Mouse (Mus musculus) natural killer cell, adult 2 months (primary cell): Measurements from ENCODE around the gene Adam22.

Experiments used
- DNase-seq, 2 experiments: peaks; one replicate each; pipeline ENCODE4 v3.0.0; 2022; ENCODE audit warnings: low spot score in 2 of 2

Gene Adam22

DNA sequence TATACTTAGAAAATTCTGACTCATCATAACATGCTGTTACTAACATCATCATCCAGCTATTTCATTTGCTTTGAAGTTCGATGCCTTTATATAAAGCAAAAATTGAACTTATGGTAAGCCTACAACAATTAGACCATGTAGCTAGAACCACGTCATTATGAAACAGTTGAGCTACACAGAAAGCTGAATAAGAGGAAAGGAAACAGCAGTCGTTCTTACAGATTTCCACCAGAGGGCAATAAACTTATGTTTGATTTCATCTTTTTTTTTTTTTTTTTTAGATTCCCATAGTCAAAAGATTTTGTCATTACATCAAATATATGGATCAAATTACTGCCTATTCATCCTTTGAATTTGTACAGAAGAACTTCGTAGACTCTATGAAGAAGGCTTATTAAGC is 203.2 kb downstream of the Adam22 start:
- DNase-seq, result no peak

DNA sequence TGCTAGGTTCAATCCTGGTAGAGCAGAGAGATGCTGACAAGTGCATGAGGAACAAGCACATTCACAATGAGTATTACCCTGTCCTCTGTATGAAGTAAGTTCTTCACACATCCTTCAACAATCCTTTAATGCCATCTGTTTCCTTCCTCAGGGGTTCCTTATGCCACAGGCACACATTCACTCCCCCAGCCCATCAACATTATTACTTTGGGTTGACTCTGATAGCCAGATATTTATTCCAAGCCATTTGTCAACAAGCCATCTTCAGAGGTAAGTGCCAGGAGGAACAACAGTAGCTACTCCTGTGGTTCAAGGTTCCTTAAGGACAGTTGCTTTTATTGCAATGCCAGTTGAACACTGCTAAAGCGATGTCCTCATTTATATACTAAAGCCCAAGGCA is 216.3 kb downstream of the Adam22 start:
- no peak for DNase-seq

DNA sequence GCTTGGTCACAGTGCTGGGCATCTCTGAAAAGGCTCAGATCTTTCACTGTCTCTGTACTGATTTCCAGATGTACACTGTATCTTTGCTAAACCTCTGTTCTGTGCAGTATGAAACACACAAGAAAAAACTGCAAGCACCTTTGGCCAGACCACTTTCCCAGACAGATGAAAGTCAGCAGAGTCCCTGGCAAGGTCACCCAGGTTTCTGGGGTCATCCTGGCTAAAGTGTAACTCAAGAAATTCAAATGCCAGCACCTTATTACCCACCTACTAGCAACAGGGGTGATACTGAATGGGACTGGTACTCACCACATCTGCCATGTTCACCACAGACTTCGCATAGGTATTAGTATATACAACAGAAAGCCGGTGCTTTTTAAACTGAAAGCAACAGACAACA is 221.8 kb downstream of the Adam22 start:
- no peak for DNase-seq

GRCm38 (mm10) chr5:8145473-8145872 is 222.5 kb downstream of the Adam22 start:
- DNase-seq, result no peak

DNA sequence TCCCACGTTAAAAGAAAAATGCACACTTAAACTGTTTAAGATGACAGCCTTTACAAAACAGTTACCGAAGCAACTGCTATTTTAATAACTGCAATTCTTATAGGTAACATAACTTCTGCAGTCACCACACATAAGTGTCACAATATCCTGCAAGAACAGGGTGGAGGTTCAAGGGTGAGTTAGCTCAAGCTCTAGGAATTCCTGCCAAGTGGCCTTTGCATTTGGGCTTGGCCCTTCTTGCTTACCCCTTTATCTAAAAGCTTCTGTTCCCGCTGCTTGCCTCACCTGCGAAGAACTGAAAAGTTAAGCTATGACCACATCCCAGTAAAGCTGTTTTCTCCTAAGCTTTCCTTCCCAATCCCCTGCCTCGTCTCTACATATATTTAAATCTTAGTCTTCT is 235.4 kb downstream of the Adam22 start:
- no peak for DNase-seq

DNA sequence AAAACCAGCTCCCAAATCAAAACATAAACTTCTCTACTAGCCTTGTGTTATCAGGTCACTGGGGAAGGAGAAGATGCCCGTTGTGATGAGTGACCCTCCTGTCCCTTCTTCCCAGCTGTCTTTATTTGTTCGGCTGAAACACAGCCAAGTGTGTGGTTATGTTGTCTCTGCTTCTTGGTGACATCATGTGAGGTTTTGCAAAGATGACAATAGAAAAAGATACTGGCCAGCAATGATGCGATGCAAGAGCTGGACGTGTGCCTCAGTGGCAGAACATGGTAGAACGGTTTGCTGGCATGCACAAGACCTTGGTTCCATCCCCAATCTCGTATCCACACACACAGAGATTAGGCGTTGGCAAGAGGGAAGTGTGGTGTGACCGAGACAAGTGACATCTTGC is 236.0 kb downstream of the Adam22 start:
- DNase-seq, result no peak

- DNase-seq, result no peak
Observed at GRCm38 (mm10) chr5:8129750-8130149, 238.2 kb downstream of the Adam22 start.

DNA sequence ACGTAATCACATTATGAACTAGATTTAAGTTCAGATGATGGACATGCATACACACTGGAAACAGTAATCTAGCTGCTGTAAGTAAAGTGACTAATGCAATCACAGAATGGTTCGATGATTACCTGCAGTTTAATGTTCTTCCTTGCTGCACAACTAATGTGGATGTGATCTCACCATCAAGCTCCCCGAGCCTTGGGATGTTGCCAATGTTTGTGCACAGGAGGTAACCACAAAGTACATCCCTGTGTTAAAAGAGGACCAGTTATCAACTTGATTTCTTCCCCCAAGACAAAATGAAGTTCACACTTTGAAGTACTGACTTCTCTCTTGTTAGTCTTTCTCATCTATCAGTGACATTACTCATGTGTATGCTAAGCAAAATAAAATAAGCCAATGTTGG is 247.0 kb downstream of the Adam22 start:
- no peak for DNase-seq

GRCm38 (mm10) chr5:8120087-8120486 is 247.9 kb downstream of the Adam22 start:
- DNase-seq, result no peak

- DNase-seq, result no peak
Observed at GRCm38 (mm10) chr5:8116561-8117168, 251.3 kb downstream of the Adam22 start.

- DNase-seq, result no peak
Observed at GRCm38 (mm10) chr5:8112246-8112645, 255.7 kb downstream of the Adam22 start.

GRCm38 (mm10) chr5:8111691-8112090 is 256.3 kb downstream of the Adam22 start:
- DNase-seq, result no peak

GRCm38 (mm10) chr5:8095689-8096088 is 272.3 kb downstream of the Adam22 start:
- DNase-seq, result no peak

DNA sequence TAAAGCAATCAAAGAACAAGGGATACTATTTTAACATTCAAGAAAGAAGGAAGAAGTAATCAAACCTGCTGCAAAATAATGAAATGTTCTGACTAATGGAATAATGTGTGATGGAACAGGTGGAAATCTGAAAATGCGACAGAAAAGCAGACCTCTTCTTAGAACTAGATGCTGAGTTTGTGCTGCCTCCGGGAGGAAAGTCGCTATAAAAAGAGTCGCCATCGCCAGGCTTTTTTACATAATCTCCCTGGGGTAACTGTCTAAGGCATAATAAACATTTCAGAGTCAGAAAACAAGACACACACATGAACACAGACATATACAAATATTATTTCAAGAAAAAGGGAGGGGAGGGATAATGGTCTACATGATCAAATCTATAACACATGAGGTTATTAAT is 273.0 kb downstream of the Adam22 start:
- no peak for DNase-seq

DNA sequence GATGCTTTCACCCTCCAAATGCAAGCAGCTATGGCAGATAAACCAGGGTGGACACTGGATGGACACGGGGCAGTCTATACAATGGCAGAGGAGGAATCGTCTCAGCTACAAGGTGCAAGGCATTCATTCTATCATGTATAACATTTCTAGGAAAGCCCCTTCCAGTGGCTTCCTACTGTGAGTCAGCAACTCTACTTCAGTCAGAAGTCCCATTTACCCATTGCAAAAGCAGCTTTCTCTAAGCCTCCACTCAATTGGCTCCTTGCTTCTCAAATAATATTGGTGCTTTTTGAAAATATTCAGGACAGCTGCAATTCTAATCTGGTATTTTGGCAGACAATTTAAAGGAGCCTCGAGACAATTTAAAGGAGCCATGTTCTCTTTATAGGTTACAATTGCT is 279.8 kb downstream of the Adam22 start:
- no peak for DNase-seq

- DNase-seq, result no peak
Observed at GRCm38 (mm10) chr5:8085661-8086060, 282.3 kb downstream of the Adam22 start.

DNA sequence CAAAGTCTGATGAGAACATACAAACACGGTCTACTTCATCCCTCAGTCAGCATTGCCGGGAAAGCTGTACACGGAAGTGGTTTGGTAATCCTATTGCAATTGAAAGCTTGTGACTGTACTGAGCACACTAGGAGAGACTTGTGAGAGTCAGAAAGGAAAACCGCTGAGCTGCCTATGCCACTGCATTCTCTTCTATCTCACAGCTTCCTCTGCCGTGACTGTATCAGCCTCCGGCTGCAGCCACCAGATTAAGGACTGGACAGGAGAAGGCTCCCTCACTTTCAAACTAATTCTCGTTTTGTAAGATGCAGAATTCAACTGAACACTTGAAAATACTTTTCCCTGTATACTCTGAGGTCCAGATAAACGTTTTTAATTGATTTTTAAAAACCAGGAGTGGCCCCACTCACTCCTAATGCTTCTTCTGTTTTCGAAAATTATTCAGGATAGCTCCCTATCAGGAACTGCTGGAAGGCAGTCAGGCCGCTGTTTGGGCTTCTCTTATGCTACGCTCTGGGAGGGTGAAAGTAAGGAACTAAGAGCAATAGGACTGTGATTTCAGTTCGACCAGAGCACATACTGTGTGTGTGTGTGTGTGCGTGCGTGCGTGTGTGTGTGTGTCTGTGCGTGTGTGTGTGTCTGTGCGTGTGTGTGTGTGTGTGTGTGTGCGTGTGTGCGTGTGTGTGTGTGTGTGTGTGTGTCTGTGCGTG is 285.0 kb downstream of the Adam22 start:
- DNase-seq, result no peak

- DNase-seq, result no peak
Observed at GRCm38 (mm10) chr5:8077481-8077880, 290.5 kb downstream of the Adam22 start.

- DNase-seq, result no peak
Observed at GRCm38 (mm10) chr5:8073901-8074561, 293.9 kb downstream of the Adam22 start.

GRCm38 (mm10) chr5:8073406-8073805 is 294.6 kb downstream of the Adam22 start:
- DNase-seq, result no peak

GRCm38 (mm10) chr5:8063207-8063606 is 304.8 kb downstream of the Adam22 start:
- no peak for DNase-seq

- no peak for DNase-seq
Observed at GRCm38 (mm10) chr5:8062469-8062868, 305.5 kb downstream of the Adam22 start.

DNA sequence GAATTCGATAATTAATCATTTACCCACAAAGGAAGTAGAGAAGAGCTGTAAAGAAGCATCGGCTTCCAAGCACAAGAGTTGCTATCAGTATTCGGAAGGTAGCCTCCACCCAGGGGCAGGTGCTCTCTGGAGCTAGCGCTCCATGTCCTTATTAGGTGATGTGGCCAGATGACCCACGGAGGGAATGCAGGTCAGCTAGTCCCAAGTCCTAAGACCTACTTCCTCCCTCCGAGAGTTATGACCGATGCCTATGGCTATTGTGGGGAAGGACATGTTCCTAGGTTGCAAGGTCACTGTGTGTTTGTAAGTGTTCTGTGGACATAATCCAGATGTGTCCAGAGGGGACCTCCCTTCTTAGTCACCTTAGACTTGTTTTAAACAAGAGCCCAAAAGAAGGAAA is 309.9 kb downstream of the Adam22 start:
- no peak for DNase-seq
